Mouse (Mus musculus): ENCODE results near the gene Acbd7. TPM values are rescaled to one million over a fixed set of nuclear protein-coding genes. Genes with fewer than 3 reads are reported as not detected.

Gene Acbd7
- total RNA-seq (2015; ENCODE audit: low replicate concordance) (not detected in 2 replicates), total RNA-seq (2017; ENCODE audit: low replicate concordance) (not detected in 2 replicates)

GRCm38 (mm10) chr2:3335611-3336301, at the start of gene Acbd7:
Acbd7 (plus strand) TSS chr2:3336168.
- ATAC-seq (replicated peaks; ENCODE audit: low FRiP score, poor library complexity, severe bottlenecking): peak; percentile 77

GRCm38 (mm10) chr2:3286243-3286642, 49.7 kb upstream of the Acbd7 start:
- no peak for ATAC-seq (replicated peaks; ENCODE audit: low FRiP score, poor library complexity, severe bottlenecking)

GRCm38 (mm10) chr2:3289581-3289980, 46.4 kb upstream of the Acbd7 start:
- no peak for ATAC-seq (replicated peaks; ENCODE audit: low FRiP score, poor library complexity, severe bottlenecking)

- ATAC-seq (replicated peaks; ENCODE audit: low FRiP score, poor library complexity, severe bottlenecking): no peak
These were observed 43.8 kb upstream of the Acbd7 start for GRCm38 (mm10) chr2:3292170-3292569.

- no peak for ATAC-seq (replicated peaks; ENCODE audit: low FRiP score, poor library complexity, severe bottlenecking)
These were observed 40.1 kb upstream of the Acbd7 start for GRCm38 (mm10) chr2:3295826-3296225.

GRCm38 (mm10) chr2:3305426-3306025, 30.4 kb upstream of the Acbd7 start:
- no peak for ATAC-seq (replicated peaks; ENCODE audit: low FRiP score, poor library complexity, severe bottlenecking)

GRCm38 (mm10) chr2:3323132-3323531, 12.8 kb upstream of the Acbd7 start:
- ATAC-seq (replicated peaks; ENCODE audit: low FRiP score, poor library complexity, severe bottlenecking): no peak

GRCm38 (mm10) chr2:3324381-3325130, 11.4 kb upstream of the Acbd7 start:
- no peak for ATAC-seq (replicated peaks; ENCODE audit: low FRiP score, poor library complexity, severe bottlenecking)

- ATAC-seq (replicated peaks; ENCODE audit: low FRiP score, poor library complexity, severe bottlenecking): no peak
These were observed 9.4 kb upstream of the Acbd7 start for GRCm38 (mm10) chr2:3326547-3326946.

GRCm38 (mm10) chr2:3327351-3327750, 8.6 kb upstream of the Acbd7 start:
- ATAC-seq (replicated peaks; ENCODE audit: low FRiP score, poor library complexity, severe bottlenecking): peak; percentile 73

- no peak for ATAC-seq (replicated peaks; ENCODE audit: low FRiP score, poor library complexity, severe bottlenecking)
These were observed 4.8 kb upstream of the Acbd7 start for GRCm38 (mm10) chr2:3331071-3331703.

GRCm38 (mm10) chr2:3332056-3332455, 3.9 kb upstream of the Acbd7 start:
- ATAC-seq (replicated peaks; ENCODE audit: low FRiP score, poor library complexity, severe bottlenecking): no peak

- peak; percentile 92 for ATAC-seq (replicated peaks; ENCODE audit: low FRiP score, poor library complexity, severe bottlenecking)
These were observed 3.3 kb upstream of the Acbd7 start, which contains the start of gene Rpp38 for GRCm38 (mm10) chr2:3332484-3333242. Rpp38 (minus strand) TSS chr2:3332643.

- ATAC-seq (replicated peaks; ENCODE audit: low FRiP score, poor library complexity, severe bottlenecking): no peak
These were observed 2.2 kb upstream of the Acbd7 start for GRCm38 (mm10) chr2:3333761-3334160.

GRCm38 (mm10) chr2:3348422-3348821, 12.5 kb downstream of the Acbd7 start:
- ATAC-seq (replicated peaks; ENCODE audit: low FRiP score, poor library complexity, severe bottlenecking): no peak

GRCm38 (mm10) chr2:3348919-3349318, 13.0 kb downstream of the Acbd7 start:
- ATAC-seq (replicated peaks; ENCODE audit: low FRiP score, poor library complexity, severe bottlenecking): no peak

- ATAC-seq (replicated peaks; ENCODE audit: low FRiP score, poor library complexity, severe bottlenecking): no peak
These were observed 17.2 kb downstream of the Acbd7 start for GRCm38 (mm10) chr2:3353160-3353559.

GRCm38 (mm10) chr2:3355793-3356192, 19.8 kb downstream of the Acbd7 start:
- no peak for ATAC-seq (replicated peaks; ENCODE audit: low FRiP score, poor library complexity, severe bottlenecking)

GRCm38 (mm10) chr2:3356311-3356710, 20.3 kb downstream of the Acbd7 start:
- no peak for ATAC-seq (replicated peaks; ENCODE audit: low FRiP score, poor library complexity, severe bottlenecking)

GRCm38 (mm10) chr2:3357887-3358286, 21.9 kb downstream of the Acbd7 start:
- ATAC-seq (replicated peaks; ENCODE audit: low FRiP score, poor library complexity, severe bottlenecking): no peak
